Mouse (Mus musculus): ENCODE results near the gene Ucn2. TPM values are rescaled to one million over a fixed set of nuclear protein-coding genes. Genes with fewer than 3 reads are reported as not detected.

Gene Ucn2
- polyA plus RNA-seq, 1 experiment from 2014 or later: not detected

MicroRNAs within 50 kb of the gene (microRNA counts, 519-probe panel; counts per million panel counts)
- microRNA mmu-miR-711: not detected

Small RNAs within 50 kb of the gene (microRNA-seq; reads per million reads assigned to microRNA genes)
- gene Mir711: not detected

Other genes starting within 250 kb of the Ucn2 start
- 187 and 210 TPM in 2 replicates for gene Ip6k2, start 202.2 kb upstream of the Ucn2 start, polyA plus RNA-seq (2015; fragmentation: Nextera tagmentation; extraction: Ambion mirVana)
- 33.3 and 40.0 TPM in 2 replicates for gene Nckipsd, start 177.6 kb upstream of the Ucn2 start, polyA plus RNA-seq (2015; fragmentation: Nextera tagmentation; extraction: Ambion mirVana)
- gene Celsr3, start 159.7 kb upstream of the Ucn2 start, polyA plus RNA-seq (2015; fragmentation: Nextera tagmentation; extraction: Ambion mirVana): 8.2 and 10.8 TPM in 2 replicates
- gene Slc26a6, start 132.7 kb upstream of the Ucn2 start, polyA plus RNA-seq (2015; fragmentation: Nextera tagmentation; extraction: Ambion mirVana): 16.8 and 18.6 TPM in 2 replicates
- 0.32 TPM in 1 of 2 replicates, not detected in the other for gene Tmem89, start 71.4 kb upstream of the Ucn2 start, polyA plus RNA-seq (2015; fragmentation: Nextera tagmentation; extraction: Ambion mirVana)
- 511 and 515 TPM in 2 replicates for gene Uqcrc1, start 49.4 kb upstream of the Ucn2 start, polyA plus RNA-seq (2015; fragmentation: Nextera tagmentation; extraction: Ambion mirVana)
- 1.8 and 2.8 TPM in 2 replicates for gene Col7a1, start 32.4 kb upstream of the Ucn2 start, polyA plus RNA-seq (2015; fragmentation: Nextera tagmentation; extraction: Ambion mirVana)
- 26.3 and 30.1 TPM in 2 replicates for gene Pfkfb4, start 5.8 kb downstream of the Ucn2 start, polyA plus RNA-seq (2015; fragmentation: Nextera tagmentation; extraction: Ambion mirVana)
- 78.4 and 93.0 TPM in 2 replicates for gene Shisa5, start 52.6 kb downstream of the Ucn2 start, polyA plus RNA-seq (2015; fragmentation: Nextera tagmentation; extraction: Ambion mirVana)
- gene Trex1, start 73.7 kb downstream of the Ucn2 start, polyA plus RNA-seq (2015; fragmentation: Nextera tagmentation; extraction: Ambion mirVana): 13.9 and 15.6 TPM in 2 replicates
- gene Atrip, start 88.1 kb downstream of the Ucn2 start, polyA plus RNA-seq (2015; fragmentation: Nextera tagmentation; extraction: Ambion mirVana): 32.8 TPM in 2 replicates
- gene Ccdc51, start 96.5 kb downstream of the Ucn2 start, polyA plus RNA-seq (2015; fragmentation: Nextera tagmentation; extraction: Ambion mirVana): 12.2 and 13.7 TPM in 2 replicates
- gene Tma7, start 96.6 kb downstream of the Ucn2 start, polyA plus RNA-seq (2015; fragmentation: Nextera tagmentation; extraction: Ambion mirVana): 678 and 752 TPM in 2 replicates
- 11.6 and 13.7 TPM in 2 replicates for gene Plxnb1, start 109.4 kb downstream of the Ucn2 start, polyA plus RNA-seq (2015; fragmentation: Nextera tagmentation; extraction: Ambion mirVana)
- gene Fbxw21, start 176.0 kb downstream of the Ucn2 start, polyA plus RNA-seq (2015; fragmentation: Nextera tagmentation; extraction: Ambion mirVana): not detected in 2 replicates
- not detected in 2 replicates for gene Fbxw13, start 210.0 kb downstream of the Ucn2 start, polyA plus RNA-seq (2015; fragmentation: Nextera tagmentation; extraction: Ambion mirVana)
- gene Fbxw20, start 248.7 kb downstream of the Ucn2 start, polyA plus RNA-seq (2015; fragmentation: Nextera tagmentation; extraction: Ambion mirVana): not detected in 2 replicates

Data from neural tube, embryonic 15.5 days (tissue).